Mouse (Mus musculus): ENCODE data around the gene Ubxn1. TPM values are rescaled to one million over a fixed set of nuclear protein-coding genes. Genes with fewer than 3 reads are reported as not detected.
A peak's percentile ranks its signal among the peaks of the same experiment; 100 is the strongest.
"Not testable (repeated sequence)": the region's sequence is repeated elsewhere in the genome, so short reads cannot be mapped to it uniquely, and the experiment has no call there.

The Ubxn1 gene
- 173 and 184 TPM in 2 replicates for polyA plus RNA-seq (2014; fragmentation: Nextera tagmentation; extraction: Ambion mirVana)

DNA sequence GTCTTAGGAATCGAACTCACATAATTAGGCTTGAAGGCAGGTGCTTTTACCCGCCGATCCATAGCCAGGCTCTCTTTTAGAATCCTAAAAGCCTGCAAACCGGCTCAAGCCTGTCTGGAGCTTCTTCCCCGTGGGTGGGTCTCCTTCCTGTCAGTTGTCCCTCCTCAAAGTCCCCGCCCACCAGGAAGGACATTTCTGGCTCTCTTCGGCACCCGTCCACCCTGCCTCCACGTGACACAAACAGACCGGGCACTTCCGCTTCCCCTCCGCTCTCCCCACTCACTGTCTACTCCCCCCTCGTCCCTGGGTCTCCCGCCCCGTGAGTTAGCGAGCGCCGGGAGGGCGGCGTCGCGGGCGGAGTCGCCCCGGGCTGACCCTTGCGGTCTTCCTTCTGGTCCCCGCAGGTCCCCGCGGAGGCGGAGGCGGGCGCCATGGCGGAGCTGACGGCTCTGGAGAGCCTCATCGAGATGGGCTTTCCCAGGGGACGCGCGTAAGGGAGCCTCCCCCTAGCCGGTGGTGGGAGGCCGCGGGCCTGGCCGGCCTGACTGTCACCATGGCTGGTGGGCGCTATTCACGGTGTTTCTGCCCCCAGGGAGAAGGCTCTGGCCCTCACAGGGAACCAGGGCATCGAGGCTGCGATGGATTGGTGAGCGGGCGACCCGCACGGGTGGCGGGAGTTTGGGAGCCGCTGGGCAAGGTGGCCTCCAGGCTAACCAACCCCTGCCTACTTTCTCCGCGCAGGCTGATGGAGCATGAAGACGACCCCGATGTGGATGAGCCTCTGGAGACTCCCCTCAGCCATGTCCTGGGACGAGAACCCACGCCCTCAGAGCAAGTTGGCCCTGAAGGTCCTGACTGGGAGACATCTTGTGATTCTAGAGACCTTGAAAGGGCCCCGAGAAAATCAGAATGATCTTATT lies at the start of gene Ubxn1:
Gene Ubxn1, plus strand, starts transcription at position 230 of the 920 bp plus-strand sequence.
- 2% methylated on average over 59 of the region's 59 CpGs for WGBS

DNA sequence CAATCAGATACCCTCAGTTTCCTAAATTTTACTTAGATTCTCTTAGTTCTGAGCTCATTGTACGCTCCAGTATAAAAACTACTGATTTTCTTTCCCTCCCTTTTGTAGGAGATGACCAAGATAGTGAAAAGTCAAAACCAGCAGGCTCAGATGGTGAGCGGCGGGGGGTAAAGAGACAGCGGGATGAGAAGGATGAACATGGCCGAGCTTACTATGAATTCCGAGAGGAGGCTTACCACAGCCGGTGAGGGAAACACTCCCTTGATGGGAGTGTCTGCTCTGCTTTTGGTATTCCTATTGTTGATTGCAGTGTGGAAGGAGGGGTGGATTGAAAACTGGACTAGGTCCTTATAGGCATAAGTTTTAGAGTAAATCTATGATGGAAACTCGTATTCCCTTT lies 48.6 kb upstream of the Ubxn1 start:
- DNase-seq (ENCODE audit: low spot score) (no peak), ATAC-seq (no peak)
- Histone ChIP-seq H3K9ac (ENCODE audit: low read length) (peak overlapping the region; percentile 95), H3K27ac (ENCODE audit: low read depth, low read length) (no peak overlapping the region), H3K4me3 (ENCODE audit: low read depth, low read length) (peak overlapping the region; percentile 99), H3K36me3 (ENCODE audit: control insufficient read depth, insufficient read depth, low read length) (peaks cover 48% of the 10 kb centered on the region), H3K4me1 (ENCODE audit: control insufficient read depth, insufficient read depth, low read length) (peaks cover 26% of the 10 kb centered on the region), H3K9me3 (replicated peaks; ENCODE audit: control insufficient read depth, low read length) (no peaks in the 10 kb centered on the region), H3K4me2 (ENCODE audit: low read length) (peak overlapping the region; percentile 88), H3K27me3 (replicated peaks; ENCODE audit: control insufficient read depth, insufficient read depth, low read length) (no peaks in the 10 kb centered on the region)
- 73% methylated on average over 8 of the region's 8 CpGs for WGBS

More for the DNA sequence above, at the start of gene Ubxn1:
- peak within 1 kb of the TSS; percentile 96 for H3K4me3 ChIP-seq (ENCODE audit: low read depth, low read length)
- H3K9me3 ChIP-seq (replicated peaks; ENCODE audit: control insufficient read depth, low read length): no peaks in the 10 kb centered on the region
- peaks cover 31% of the 10 kb centered on the region for H3K36me3 ChIP-seq (ENCODE audit: control insufficient read depth, insufficient read depth, low read length)
- H3K9ac ChIP-seq (ENCODE audit: low read length): peak within 1 kb of the TSS; percentile 95
- ATAC-seq (peak; percentile 98), DNase-seq (ENCODE audit: low spot score) (peak; percentile 97)
- peak within 1 kb of the TSS; percentile 95 for H3K4me2 ChIP-seq (ENCODE audit: low read length)
- peaks cover 7% of the 10 kb centered on the region for H3K4me1 ChIP-seq (ENCODE audit: control insufficient read depth, insufficient read depth, low read length)
- peak within 1 kb of the TSS; percentile 48; the same call in 1 of the 2 replicates for H3K27ac ChIP-seq (ENCODE audit: low read depth, low read length)
- H3K27me3 ChIP-seq (replicated peaks; ENCODE audit: control insufficient read depth, insufficient read depth, low read length): no peaks in the 10 kb centered on the region

DNA sequence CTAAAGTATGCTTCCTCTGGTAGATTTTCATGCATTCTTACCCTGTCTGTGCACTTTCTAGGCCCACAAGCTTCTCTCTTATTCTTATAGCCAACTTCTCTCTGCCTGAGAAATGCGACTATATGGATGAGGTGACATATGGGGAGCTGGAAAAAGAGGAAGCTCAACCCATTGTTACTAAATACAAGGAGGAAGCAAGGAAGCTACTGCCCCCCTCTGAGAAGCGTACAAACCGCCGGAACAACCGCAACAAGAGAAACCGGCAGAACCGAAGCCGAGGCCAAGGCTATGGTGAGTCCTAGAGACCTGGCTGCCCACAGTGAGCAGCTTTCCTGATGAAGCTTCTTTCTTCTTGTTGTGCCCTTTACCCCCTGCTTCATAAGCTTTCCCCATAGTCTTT lies 41.6 kb upstream of the Ubxn1 start, which contains the start of gene AC129217.1:
Gene AC129217.1, plus strand, starts transcription at position 114 of the 400 bp plus-strand sequence.
- Histone ChIP-seq H3K4me2 (ENCODE audit: low read length) (no peak within 1 kb of the TSS), H3K9ac (ENCODE audit: low read length) (no peak within 1 kb of the TSS), H3K27ac (ENCODE audit: low read depth, low read length) (no peak within 1 kb of the TSS), H3K4me1 (ENCODE audit: control insufficient read depth, insufficient read depth, low read length) (no peaks in the 10 kb centered on the region), H3K4me3 (ENCODE audit: low read depth, low read length) (no peak within 1 kb of the TSS), H3K9me3 (replicated peaks; ENCODE audit: control insufficient read depth, low read length) (no peaks in the 10 kb centered on the region), H3K36me3 (ENCODE audit: control insufficient read depth, insufficient read depth, low read length) (peaks cover 98% of the 10 kb centered on the region), H3K27me3 (replicated peaks; ENCODE audit: control insufficient read depth, insufficient read depth, low read length) (no peaks in the 10 kb centered on the region)
- WGBS: 85% methylated on average over 8 of the region's 8 CpGs
- DNase-seq (ENCODE audit: low spot score) (no peak), ATAC-seq (no peak)

DNA sequence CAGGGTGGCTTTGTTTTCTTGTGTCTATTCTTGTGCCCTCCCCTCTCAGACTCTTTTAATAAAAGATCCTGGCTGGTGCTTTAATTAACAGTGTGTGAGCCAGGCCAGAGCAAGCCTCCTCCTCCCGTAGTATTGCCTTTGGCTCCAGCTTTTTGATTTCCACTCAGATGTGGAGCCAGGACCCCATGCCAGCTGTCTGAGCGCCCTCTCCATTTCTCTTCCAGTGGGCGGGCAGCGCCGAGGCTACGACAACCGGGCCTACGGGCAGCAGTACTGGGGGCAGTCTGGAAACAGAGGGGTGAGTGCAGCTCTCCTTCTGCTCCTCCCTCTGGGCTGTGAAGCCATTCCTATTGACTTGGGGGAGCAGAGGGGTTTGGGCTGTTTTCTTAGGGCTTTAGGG lies 40.6 kb upstream of the Ubxn1 start:
- ATAC-seq: 0 out of 2 replicates have a peak, but pooled peaks have one; percentile 20
- H3K9ac ChIP-seq (ENCODE audit: low read length): no peak overlapping the region
- peak; percentile 44 for DNase-seq (ENCODE audit: low spot score)
- H3K36me3 ChIP-seq (ENCODE audit: control insufficient read depth, insufficient read depth, low read length): peaks cover 97% of the 10 kb centered on the region
- no peaks in the 10 kb centered on the region for H3K27me3 ChIP-seq (replicated peaks; ENCODE audit: control insufficient read depth, insufficient read depth, low read length)
- H3K27ac ChIP-seq (ENCODE audit: low read depth, low read length): no peak overlapping the region
- WGBS: 88% methylated on average over 8 of the region's 8 CpGs
- H3K4me2 ChIP-seq (ENCODE audit: low read length): no peak overlapping the region
- H3K4me1 ChIP-seq (ENCODE audit: control insufficient read depth, insufficient read depth, low read length): no peaks in the 10 kb centered on the region
- H3K9me3 ChIP-seq (replicated peaks; ENCODE audit: control insufficient read depth, low read length): no peaks in the 10 kb centered on the region
- H3K4me3 ChIP-seq (ENCODE audit: low read depth, low read length): no peak overlapping the region

DNA sequence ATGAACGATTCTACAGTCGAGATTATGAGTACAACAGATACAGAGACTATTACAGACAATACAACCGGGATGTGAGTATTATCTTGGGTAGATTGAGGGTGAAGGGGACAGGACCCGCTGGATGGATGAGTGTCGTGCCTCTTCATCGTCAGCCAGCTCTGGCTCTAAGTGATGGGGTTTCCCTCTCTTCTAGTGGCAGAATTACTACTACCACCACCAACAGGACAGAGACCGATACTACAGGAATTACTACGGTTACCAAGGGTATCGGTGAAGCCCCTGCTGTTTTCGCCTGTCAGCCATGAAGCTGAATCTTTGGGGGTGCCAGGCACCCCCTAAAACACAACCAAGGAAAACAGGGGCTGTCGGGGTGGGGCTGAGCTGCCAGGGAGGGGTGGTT lies 40.0 kb upstream of the Ubxn1 start:
- no peak overlapping the region for H3K27ac ChIP-seq (ENCODE audit: low read depth, low read length)
- H3K4me3 ChIP-seq (ENCODE audit: low read depth, low read length): no peak overlapping the region
- H3K9ac ChIP-seq (ENCODE audit: low read length): no peak overlapping the region
- H3K4me2 ChIP-seq (ENCODE audit: low read length): no peak overlapping the region
- H3K9me3 ChIP-seq (replicated peaks; ENCODE audit: control insufficient read depth, low read length): no peaks in the 10 kb centered on the region
- H3K27me3 ChIP-seq (replicated peaks; ENCODE audit: control insufficient read depth, insufficient read depth, low read length): no peaks in the 10 kb centered on the region
- DNase-seq (ENCODE audit: low spot score): no peak
- whole genome bisulfite sequencing: 84% methylated on average over 11 of the region's 11 CpGs
- H3K4me1 ChIP-seq (ENCODE audit: control insufficient read depth, insufficient read depth, low read length): no peaks in the 10 kb centered on the region
- ATAC-seq: no peak
- H3K36me3 ChIP-seq (ENCODE audit: control insufficient read depth, insufficient read depth, low read length): peaks cover 94% of the 10 kb centered on the region

DNA sequence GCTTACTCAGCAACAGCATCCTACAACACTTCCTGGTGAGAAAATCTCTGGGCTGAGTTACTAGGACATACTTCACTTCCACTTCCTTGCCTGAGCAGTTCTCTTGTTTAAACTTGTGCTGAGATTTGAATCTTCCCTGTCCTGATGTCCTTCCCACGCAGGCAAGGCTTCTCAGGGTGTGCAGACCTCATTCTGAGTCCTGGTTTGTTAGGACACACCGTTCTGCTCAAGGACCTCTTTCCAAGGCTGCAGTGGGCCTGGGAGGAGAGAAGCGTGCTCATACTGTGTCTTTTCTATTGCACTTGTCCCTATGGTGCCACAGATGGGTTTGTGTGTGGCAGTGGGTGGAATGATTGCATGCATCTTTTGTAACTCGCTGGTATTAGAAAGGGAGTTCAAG lies 38.3 kb upstream of the Ubxn1 start:
- ATAC-seq (no peak), DNase-seq (ENCODE audit: low spot score) (no peak)
- no peaks in the 10 kb centered on the region for H3K27me3 ChIP-seq (replicated peaks; ENCODE audit: control insufficient read depth, insufficient read depth, low read length)
- no peak overlapping the region for H3K4me2 ChIP-seq (ENCODE audit: low read length)
- no peak overlapping the region for H3K9ac ChIP-seq (ENCODE audit: low read length)
- no peak overlapping the region for H3K27ac ChIP-seq (ENCODE audit: low read depth, low read length)
- H3K4me3 ChIP-seq (ENCODE audit: low read depth, low read length): no peak overlapping the region
- WGBS: 89% methylated on average over 4 of the region's 4 CpGs
- peaks cover 4% of the 10 kb centered on the region; the same call in 1 of the 2 replicates for H3K4me1 ChIP-seq (ENCODE audit: control insufficient read depth, insufficient read depth, low read length)
- H3K36me3 ChIP-seq (ENCODE audit: control insufficient read depth, insufficient read depth, low read length): peaks cover 79% of the 10 kb centered on the region
- H3K9me3 ChIP-seq (replicated peaks; ENCODE audit: control insufficient read depth, low read length): no peaks in the 10 kb centered on the region

DNA sequence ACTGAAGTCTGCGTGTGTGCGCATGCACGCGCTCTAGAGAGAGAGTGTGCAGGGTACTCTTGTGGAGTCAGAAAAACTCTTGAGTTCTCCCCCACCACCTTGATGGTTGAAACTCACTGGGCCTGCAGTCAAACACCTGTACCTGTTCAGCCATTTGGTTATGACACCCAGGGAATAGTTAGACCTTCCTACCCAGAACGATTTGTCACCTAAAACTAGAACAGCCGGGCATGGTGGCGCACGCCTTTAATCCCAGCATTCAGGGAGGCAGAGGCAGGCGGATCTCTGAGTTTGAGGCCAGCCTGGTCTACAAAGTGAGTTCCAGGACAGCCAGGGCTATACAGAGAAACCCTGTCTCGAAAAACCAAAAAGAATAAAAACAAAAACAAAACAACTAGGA lies 35.0 kb upstream of the Ubxn1 start:
- not testable (repeated sequence) for DNase-seq (ENCODE audit: low spot score)

DNA sequence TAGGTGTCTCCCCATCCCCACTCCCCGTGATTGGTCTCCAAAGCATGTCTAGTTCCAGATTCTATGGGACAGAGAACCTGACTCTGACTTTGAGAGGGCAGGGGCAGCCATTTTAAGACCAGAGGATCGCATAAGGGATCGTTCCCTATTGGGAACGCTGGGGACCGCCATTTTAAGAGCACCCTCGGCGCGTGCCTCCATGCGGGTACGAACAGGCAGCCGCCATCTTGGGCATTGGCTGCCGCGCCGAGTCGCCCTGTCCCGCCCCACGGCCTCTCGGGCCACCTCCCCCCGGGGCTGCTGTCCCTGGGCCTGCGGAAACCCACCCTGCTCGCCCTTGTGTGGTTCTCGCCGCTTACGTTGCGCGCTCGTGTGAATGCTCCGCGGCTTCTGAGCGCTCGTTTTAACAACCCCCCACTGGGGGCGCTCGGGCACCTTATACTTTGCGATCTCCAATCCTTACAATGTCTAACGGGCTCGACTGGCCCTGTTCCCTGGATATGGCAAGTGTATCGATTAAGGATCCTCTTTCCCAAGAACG lies 34.0 kb upstream of the Ubxn1 start, which contains the start of gene Bscl2:
Gene Bscl2, plus strand, starts transcription at position 217 of the 541 bp plus-strand sequence.
- WGBS: under 1% methylated on average over 38 of the region's 38 CpGs
- Histone ChIP-seq H3K36me3 (ENCODE audit: control insufficient read depth, insufficient read depth, low read length) (peaks cover 44% of the 10 kb centered on the region), H3K27ac (ENCODE audit: low read depth, low read length) (peak within 1 kb of the TSS; percentile 98), H3K4me1 (ENCODE audit: control insufficient read depth, insufficient read depth, low read length) (peaks cover 15% of the 10 kb centered on the region), H3K9me3 (replicated peaks; ENCODE audit: control insufficient read depth, low read length) (no peaks in the 10 kb centered on the region), H3K4me3 (ENCODE audit: low read depth, low read length) (peak within 1 kb of the TSS; percentile 61), H3K9ac (ENCODE audit: low read length) (peak within 1 kb of the TSS; percentile 89), H3K27me3 (replicated peaks; ENCODE audit: control insufficient read depth, insufficient read depth, low read length) (no peaks in the 10 kb centered on the region), H3K4me2 (ENCODE audit: low read length) (peak within 1 kb of the TSS; percentile 64)
- DNase-seq (ENCODE audit: low spot score): peak; percentile 93
- ATAC-seq: peak; percentile 71

More for the DNA sequence above, 35.0 kb upstream of the Ubxn1 start:
- H3K27me3 ChIP-seq (replicated peaks; ENCODE audit: control insufficient read depth, insufficient read depth, low read length); ATAC-seq; H3K4me3 ChIP-seq (ENCODE audit: low read depth, low read length); H3K9ac ChIP-seq (ENCODE audit: low read length); H3K4me2 ChIP-seq (ENCODE audit: low read length); H3K9me3 ChIP-seq (replicated peaks; ENCODE audit: control insufficient read depth, low read length): not testable (repeated sequence)
- WGBS: 98% methylated on average over 10 of the region's 10 CpGs
- Histone ChIP-seq H3K4me1 (ENCODE audit: control insufficient read depth, insufficient read depth, low read length) (peaks cover 15% of the 10 kb centered on the region), H3K27ac (ENCODE audit: low read depth, low read length) (0 out of 2 replicates have a peak overlapping the region, but pooled peaks have one; percentile 5), H3K36me3 (ENCODE audit: control insufficient read depth, insufficient read depth, low read length) (peaks cover 49% of the 10 kb centered on the region)

Measured in forebrain, embryonic 14.5 days (tissue).